Comparison of ENCODE assay signal across 14 mouse cellular contexts in the genomic region with DNA sequence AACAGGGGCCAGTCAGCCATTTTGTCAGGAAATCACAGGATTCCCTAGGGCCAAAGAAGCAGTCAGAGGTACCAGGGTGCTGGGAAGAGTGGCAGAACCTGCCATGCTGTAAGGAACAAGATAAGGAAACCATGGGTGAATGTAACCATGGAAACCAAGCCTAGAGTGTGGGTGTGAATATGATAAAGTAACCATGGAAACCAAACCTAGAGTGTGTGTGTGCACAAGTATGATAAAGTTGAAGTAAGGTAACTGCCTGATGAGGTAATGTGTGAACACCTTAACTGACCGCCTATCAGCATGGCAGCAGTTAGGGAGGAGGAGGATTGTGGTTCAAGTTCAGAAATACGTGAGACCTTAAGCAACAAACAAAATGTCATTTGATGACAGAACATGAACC. TPM values are rescaled to one million over a fixed set of nuclear protein-coding genes. Genes with fewer than 3 reads are reported as not detected.
DNase-seq lines count a peak whose midpoint lies in the region; ATAC-seq and TF ChIP-seq lines count a peak whose summit lies in the region.
"Had no signal": no experiment of that assay in that cellular context is flagged by ENCODE, and none has a peak within 500 bp of the region (broad histone marks: within the 10 kb centered on the region; RNA-seq: fewer than 3 reads in every experiment).

No protein-coding gene starts in this region.

- no peak overlapping the region for H3K27ac ChIP-seq in lung, embryonic 14.5 days (ENCODE audit: low read depth)
- H3K27ac ChIP-seq in bone marrow, adult 2 months (ENCODE audit: control insufficient read depth, insufficient read depth, low read depth, low read length, poor library complexity) = peak overlapping the region; percentile 65
- H3K27ac ChIP-seq: limb, embryonic 10.5 days; neural tube, embryonic 12.5 days had no signal

- peak; percentile 44 for DNase-seq in lung, embryonic 14.5 days
- DNase-seq in lung, adult 18-20 months = no peak
- DNase-seq in induced T-regulatory cell, adult 2 months (ENCODE audit: low read depth) = peak; percentile 76
- DNase-seq in cerebellum, postnatal 36 days = no peak
- DNase-seq in ovary, adult 18-20 months (ENCODE audit: low spot score) = no peak
- no peak for DNase-seq in cerebellum, adult 8-10 months
- DNase-seq: heart, postnatal 4 days; kidney, adult 2 months had no signal

- no peak for TF ChIP-seq CTCF in lung, embryonic 14.5 days (IDR thresholded peaks at IDR 0.05; ENCODE audit: low read depth)
- TF ChIP-seq CTCF in bone marrow, adult 2 months (IDR thresholded peaks at IDR 0.05; ENCODE audit: control insufficient read depth, insufficient read depth, low read length) = no peak

- no peaks in the 10 kb centered on the region for H3K9me3 ChIP-seq in lung, embryonic 14.5 days (ENCODE audit: low read depth, low read length)
- H3K9me3 ChIP-seq: limb, embryonic 10.5 days; neural tube, embryonic 12.5 days had no signal

- no peak overlapping the region for H3K9ac ChIP-seq in lung, embryonic 14.5 days
- H3K9ac ChIP-seq: neural tube, embryonic 12.5 days had no signal

- 65% methylated on average over 2 of the region's 2 CpGs for WGBS in lung, embryonic 14.5 days
- 50% methylated on average over 2 of the region's 2 CpGs for WGBS in bone marrow, adult 2 months

- no peak for TF ChIP-seq POLR2A in bone marrow, adult 2 months (IDR thresholded peaks at IDR 0.05; ENCODE audit: borderline replicate concordance, control insufficient read depth, low read depth, low read length)

- H3K27me3 ChIP-seq in lung, embryonic 14.5 days (ENCODE audit: insufficient read depth, low read length) = peaks cover 15% of the 10 kb centered on the region

- no peak overlapping the region for H3K4me2 ChIP-seq in lung, embryonic 14.5 days
- H3K4me2 ChIP-seq: neural tube, embryonic 12.5 days had no signal

- no peaks in the 10 kb centered on the region for H3K36me3 ChIP-seq in lung, embryonic 14.5 days (ENCODE audit: insufficient read depth)
- H3K36me3 ChIP-seq: limb, embryonic 10.5 days; neural tube, embryonic 12.5 days had no signal

- H3K4me1 ChIP-seq in lung, embryonic 14.5 days (ENCODE audit: insufficient read depth) = no peaks in the 10 kb centered on the region; the same call in 1 of the 2 replicates
- no peaks in the 10 kb centered on the region; the same call in 1 of the 2 replicates for H3K4me1 ChIP-seq in bone marrow, adult 2 months (ENCODE audit: control insufficient read depth, insufficient read depth, low read length)

- ATAC-seq in lung, embryonic 14.5 days (ENCODE audit: insufficient read depth) = no peak
- peak; percentile 77 for ATAC-seq in megakaryocyte-erythroid progenitor cell, adult 5-6 weeks (replicated peaks; ENCODE audit: low FRiP score, low TSS enrichment, poor library complexity, severe bottlenecking)

- H3K4me3 ChIP-seq in lung, embryonic 14.5 days (ENCODE audit: low read depth, low read length) = no peak overlapping the region
- H3K4me3 ChIP-seq in bone marrow, adult 2 months (replicated peaks; ENCODE audit: control insufficient read depth, low read depth, low read length) = peak overlapping the region; percentile 23
- H3K4me3 ChIP-seq: limb, embryonic 10.5 days; neural tube, embryonic 12.5 days had no signal

RNA-seq across cellular contexts. Expression of a gene that starts 4.1 kb away (rescaled TPM):
- polyA plus RNA-seq in lung, embryonic 14.5 days (2014; fragmentation: Nextera tagmentation; extraction: Ambion mirVana) = 4.3 and 4.8 TPM in 2 replicates
- polyA plus RNA-seq in bone marrow, adult 2 months (2011; ENCODE audit: insufficient read depth, insufficient read length, low replicate concordance, missing spikeins) = 16.2 and 18.2 TPM in 2 replicates
- 23.0 and 29.3 TPM in 2 replicates for total RNA-seq in megakaryocyte-erythroid progenitor cell, adult 5-6 weeks (2014; fragmentation: Nextera tagmentation)
- 4.7 and 10.5 TPM in 2 replicates for total RNA-seq in megakaryocyte-erythroid progenitor cell, adult 5-6 weeks (2017)

RNA-seq across cellular contexts. Expression of a gene that starts 47.5 kb away (rescaled TPM):
- polyA plus RNA-seq in lung, embryonic 14.5 days (2014; fragmentation: Nextera tagmentation; extraction: Ambion mirVana) = not detected in 2 replicates
- polyA plus RNA-seq in bone marrow, adult 2 months (2011; ENCODE audit: insufficient read depth, insufficient read length, low replicate concordance, missing spikeins) = not detected in 2 replicates
- total RNA-seq in megakaryocyte-erythroid progenitor cell, adult 5-6 weeks (2014; fragmentation: Nextera tagmentation) = not detected in 2 replicates
- total RNA-seq in megakaryocyte-erythroid progenitor cell, adult 5-6 weeks (2017) = not detected in 2 replicates
- total RNA-seq: heart, postnatal 4 days; layer of hippocampus, adult 18-20 months had no signal
- polyA plus RNA-seq: brain, embryonic 14.5 days; limb, embryonic 10.5 days; neural tube, embryonic 12.5 days had no signal

RNA-seq across cellular contexts. Expression of a gene that starts 48.6 kb away (rescaled TPM):
- polyA plus RNA-seq in lung, embryonic 14.5 days (2014; fragmentation: Nextera tagmentation; extraction: Ambion mirVana) = 0.34 and 0.45 TPM in 2 replicates
- 0.92 TPM in 1 of 2 replicates, not detected in the other for polyA plus RNA-seq in bone marrow, adult 2 months (2011; ENCODE audit: insufficient read depth, insufficient read length, low replicate concordance, missing spikeins)
- total RNA-seq in megakaryocyte-erythroid progenitor cell, adult 5-6 weeks (2014; fragmentation: Nextera tagmentation) = not detected in 2 replicates
- total RNA-seq in megakaryocyte-erythroid progenitor cell, adult 5-6 weeks (2017) = not detected in 2 replicates

RNA-seq across cellular contexts. Expression of a gene that starts 56.7 kb away (rescaled TPM):
- polyA plus RNA-seq in lung, embryonic 14.5 days (2014; fragmentation: Nextera tagmentation; extraction: Ambion mirVana) = 1.2 and 1.4 TPM in 2 replicates
- 1.7 and 1.9 TPM in 2 replicates for polyA plus RNA-seq in bone marrow, adult 2 months (2011; ENCODE audit: insufficient read depth, insufficient read length, low replicate concordance, missing spikeins)
- 5.4 and 6.6 TPM in 2 replicates for total RNA-seq in megakaryocyte-erythroid progenitor cell, adult 5-6 weeks (2014; fragmentation: Nextera tagmentation)
- total RNA-seq in megakaryocyte-erythroid progenitor cell, adult 5-6 weeks (2017) = 1.3 and 2.3 TPM in 2 replicates

Comparison
In these comparisons a context has a peak if more than half of its experiments do, and no peak if none do; other contexts are left out.
1. DNase-seq: peak in lung, embryonic 14.5 days (single experiment) and induced T-regulatory cell, adult 2 months (single experiment); none in lung, adult 18-20 months (0 of 2), cerebellum, postnatal 36 days (0 of 2), ovary, adult 18-20 months (single experiment) and cerebellum, adult 8-10 months (single experiment).